Comparison of ENCODE assay signal across 17 mouse cellular contexts in the genomic region with DNA sequence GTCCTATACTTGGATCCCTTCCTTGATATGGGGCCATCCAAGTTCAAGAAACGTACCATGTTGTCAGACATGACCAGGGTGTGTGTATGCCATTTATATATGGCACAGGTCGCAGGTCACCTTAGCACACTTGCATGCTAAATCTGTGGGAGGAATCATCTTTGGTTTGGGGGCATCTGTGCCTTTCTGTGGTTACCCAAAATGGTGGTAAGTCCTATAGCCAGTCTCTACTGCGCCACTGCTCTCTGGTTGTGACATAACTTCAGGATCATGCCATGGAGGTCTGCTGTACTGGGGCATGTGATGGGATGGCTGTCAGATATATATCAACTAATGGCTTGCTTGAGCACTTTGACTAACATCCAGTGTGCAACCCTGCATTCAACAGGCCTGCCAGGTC.
"Had no signal": no experiment of that assay in that cellular context is flagged by ENCODE, and none has a peak within 500 bp of the region (broad histone marks: within the 10 kb centered on the region; RNA-seq: fewer than 3 reads in every experiment).

No protein-coding gene starts in this region.

- ATAC-seq: midbrain, embryonic 16.5 days had no signal

- H3K9me3 ChIP-seq: midbrain, embryonic 10.5 days; midbrain, embryonic 12.5 days; neural tube, embryonic 13.5 days; neural tube, embryonic 15.5 days had no signal

- H3K9ac ChIP-seq: lung, embryonic 14.5 days; midbrain, embryonic 12.5 days; neural tube, embryonic 13.5 days; neural tube, embryonic 15.5 days had no signal

- H3K4me3 ChIP-seq: midbrain, embryonic 10.5 days; midbrain, embryonic 12.5 days; myocyte; neural tube, embryonic 13.5 days; neural tube, embryonic 15.5 days had no signal

- H3K4me1 ChIP-seq: midbrain, embryonic 10.5 days; midbrain, embryonic 12.5 days; neural tube, embryonic 13.5 days; neural tube, embryonic 15.5 days had no signal

- DNase-seq: lung, adult 18-20 months; lung, embryonic 14.5 days; lung, postnatal 10 days; lung, postnatal 4 days; midbrain, embryonic 14.5 days; retina, postnatal 1 day; right cerebral cortex, adult 18-20 months; spleen, adult 18-20 months; thymus, adult 18-20 months; thymus, postnatal 14 days; thymus, postnatal 36 days had no signal

- H3K27me3 ChIP-seq: midbrain, embryonic 12.5 days; neural tube, embryonic 13.5 days; neural tube, embryonic 15.5 days had no signal

- H3K27ac ChIP-seq: midbrain, embryonic 10.5 days; midbrain, embryonic 12.5 days; neural tube, embryonic 13.5 days; neural tube, embryonic 15.5 days had no signal

- H3K4me2 ChIP-seq: lung, embryonic 14.5 days; midbrain, embryonic 12.5 days; neural tube, embryonic 13.5 days; neural tube, embryonic 15.5 days had no signal
